Mouse (Mus musculus): Measurements from ENCODE around the gene Coa5. TPM values are rescaled to one million over a fixed set of nuclear protein-coding genes. Genes with fewer than 3 reads are reported as not detected.

Gene Coa5
- total and polyA plus RNA-seq, 2 experiments from 2014 or later = 42.9 to 50.4 TPM

GRCm38 (mm10) chr1:37474634-37475190, 44.8 kb upstream of the Coa5 start:
- DNase-seq (ENCODE audit: low spot score) = no peak
- 89% methylated on average over 6 of the region's 6 CpGs for WGBS
- no peak for TF ChIP-seq CTCF (IDR thresholded peaks at IDR 0.05)

GRCm38 (mm10) chr1:37474046-37474445, 44.1 kb upstream of the Coa5 start:
- Histone ChIP-seq H3K9ac (replicated peaks; ENCODE audit: low read length, poor library complexity, severe bottlenecking) (no peak overlapping the region), H3K27ac (ENCODE audit: low read depth, low read length) (no peak overlapping the region), H3K4me2 (ENCODE audit: low read depth, low read length, poor library complexity, severe bottlenecking) (no peak overlapping the region), H3K27me3 (ENCODE audit: insufficient read depth, low read length) (no peaks in the 10 kb centered on the region), H3K4me1 (ENCODE audit: insufficient read depth, low read length) (no peaks in the 10 kb centered on the region), H3K36me3 (ENCODE audit: insufficient read depth, low read length) (no peaks in the 10 kb centered on the region), H3K9me3 (ENCODE audit: low read length) (no peaks in the 10 kb centered on the region), H3K4me3 (ENCODE audit: low read depth, low read length) (no peak overlapping the region)
- TF ChIP-seq CTCF (IDR thresholded peaks at IDR 0.05) = no peak
- 79% methylated on average over 8 of the region's 8 CpGs for WGBS
- DNase-seq (ENCODE audit: low spot score) (no peak), ATAC-seq (ENCODE audit: low FRiP score) (no peak)

More at GRCm38 (mm10) chr1:37474634-37475190, 44.8 kb upstream of the Coa5 start:
- H3K36me3 ChIP-seq (ENCODE audit: insufficient read depth, low read length) = no peaks in the 10 kb centered on the region
- no peaks in the 10 kb centered on the region for H3K9me3 ChIP-seq (ENCODE audit: low read length)
- H3K9ac ChIP-seq (replicated peaks; ENCODE audit: low read length, poor library complexity, severe bottlenecking) = no peak overlapping the region
- H3K27ac ChIP-seq (ENCODE audit: low read depth, low read length) = no peak overlapping the region
- no peak for ATAC-seq (ENCODE audit: low FRiP score)
- no peaks in the 10 kb centered on the region for H3K27me3 ChIP-seq (ENCODE audit: insufficient read depth, low read length)
- no peaks in the 10 kb centered on the region for H3K4me1 ChIP-seq (ENCODE audit: insufficient read depth, low read length)
- no peak overlapping the region for H3K4me3 ChIP-seq (ENCODE audit: low read depth, low read length)
- no peak overlapping the region for H3K4me2 ChIP-seq (ENCODE audit: low read depth, low read length, poor library complexity, severe bottlenecking)

- DNase-seq (ENCODE audit: low spot score) = no peak
- Histone ChIP-seq H3K9me3 (ENCODE audit: low read length) (no peaks in the 10 kb centered on the region), H3K27ac (ENCODE audit: low read depth, low read length) (no peak overlapping the region), H3K4me3 (ENCODE audit: low read depth, low read length) (no peak overlapping the region), H3K27me3 (ENCODE audit: insufficient read depth, low read length) (no peaks in the 10 kb centered on the region), H3K4me1 (ENCODE audit: insufficient read depth, low read length) (no peaks in the 10 kb centered on the region), H3K9ac (replicated peaks; ENCODE audit: low read length, poor library complexity, severe bottlenecking) (no peak overlapping the region), H3K36me3 (ENCODE audit: insufficient read depth, low read length) (no peaks in the 10 kb centered on the region), H3K4me2 (ENCODE audit: low read depth, low read length, poor library complexity, severe bottlenecking) (no peak overlapping the region)
- WGBS = 92% methylated on average over 10 of the region's 10 CpGs
- no peak for ATAC-seq (ENCODE audit: low FRiP score)
- no peak for TF ChIP-seq CTCF (IDR thresholded peaks at IDR 0.05)
These were observed 43.3 kb upstream of the Coa5 start for GRCm38 (mm10) chr1:37473251-37473650.

- H3K9me3 ChIP-seq (ENCODE audit: low read length) = no peaks in the 10 kb centered on the region
- no peak for DNase-seq (ENCODE audit: low spot score)
These were observed 41.6 kb upstream of the Coa5 start for GRCm38 (mm10) chr1:37471179-37472148.

GRCm38 (mm10) chr1:37469007-37469406, 39.1 kb upstream of the Coa5 start:
- no peak for DNase-seq (ENCODE audit: low spot score)
- H3K9me3 ChIP-seq (ENCODE audit: low read length) = no peaks in the 10 kb centered on the region
- 93% methylated on average over 5 of the region's 5 CpGs for WGBS

More at GRCm38 (mm10) chr1:37471179-37472148, 41.6 kb upstream of the Coa5 start:
- no peak for ATAC-seq (ENCODE audit: low FRiP score)
- WGBS = 84% methylated on average over 6 of the region's 6 CpGs
- H3K9ac ChIP-seq (replicated peaks; ENCODE audit: low read length, poor library complexity, severe bottlenecking) = no peak overlapping the region
- H3K36me3 ChIP-seq (ENCODE audit: insufficient read depth, low read length) = no peaks in the 10 kb centered on the region
- peak; percentile 58 for TF ChIP-seq CTCF (IDR thresholded peaks at IDR 0.05)
- no peak overlapping the region for H3K4me2 ChIP-seq (ENCODE audit: low read depth, low read length, poor library complexity, severe bottlenecking)
- no peaks in the 10 kb centered on the region for H3K27me3 ChIP-seq (ENCODE audit: insufficient read depth, low read length)
- no peak overlapping the region for H3K4me3 ChIP-seq (ENCODE audit: low read depth, low read length)
- H3K27ac ChIP-seq (ENCODE audit: low read depth, low read length) = no peak overlapping the region
- no peaks in the 10 kb centered on the region for H3K4me1 ChIP-seq (ENCODE audit: insufficient read depth, low read length)

GRCm38 (mm10) chr1:37467806-37468205, 37.9 kb upstream of the Coa5 start:
- Histone ChIP-seq H3K4me2 (ENCODE audit: low read depth, low read length, poor library complexity, severe bottlenecking) (no peak overlapping the region), H3K36me3 (ENCODE audit: insufficient read depth, low read length) (no peaks in the 10 kb centered on the region), H3K9ac (replicated peaks; ENCODE audit: low read length, poor library complexity, severe bottlenecking) (no peak overlapping the region), H3K27me3 (ENCODE audit: insufficient read depth, low read length) (no peaks in the 10 kb centered on the region), H3K4me3 (ENCODE audit: low read depth, low read length) (no peak overlapping the region), H3K4me1 (ENCODE audit: insufficient read depth, low read length) (no peaks in the 10 kb centered on the region), H3K27ac (ENCODE audit: low read depth, low read length) (no peak overlapping the region), H3K9me3 (ENCODE audit: low read length) (no peaks in the 10 kb centered on the region)
- DNase-seq (ENCODE audit: low spot score) (no peak), ATAC-seq (ENCODE audit: low FRiP score) (no peak)
- TF ChIP-seq CTCF (IDR thresholded peaks at IDR 0.05) = no peak
- 82% methylated on average over 4 of the region's 4 CpGs for WGBS

More at GRCm38 (mm10) chr1:37469007-37469406, 39.1 kb upstream of the Coa5 start:
- Histone ChIP-seq H3K9ac (replicated peaks; ENCODE audit: low read length, poor library complexity, severe bottlenecking) (no peak overlapping the region), H3K4me2 (ENCODE audit: low read depth, low read length, poor library complexity, severe bottlenecking) (no peak overlapping the region), H3K4me1 (ENCODE audit: insufficient read depth, low read length) (no peaks in the 10 kb centered on the region), H3K27me3 (ENCODE audit: insufficient read depth, low read length) (no peaks in the 10 kb centered on the region), H3K27ac (ENCODE audit: low read depth, low read length) (no peak overlapping the region), H3K4me3 (ENCODE audit: low read depth, low read length) (no peak overlapping the region), H3K36me3 (ENCODE audit: insufficient read depth, low read length) (no peaks in the 10 kb centered on the region)
- TF ChIP-seq CTCF (IDR thresholded peaks at IDR 0.05) = no peak
- ATAC-seq (ENCODE audit: low FRiP score) = no peak
